Mouse (Mus musculus) bone marrow, adult 2 months (tissue): ENCODE data around the gene Gpr179.

Experiments used
- CTCF ChIP-seq: fragments of 200-500 bp; IDR thresholded peaks from 2 replicates; pipeline ENCODE4 v1.5.1; 2011; ENCODE audit warnings: low read length, control low read depth; ENCODE audit not compliant: control insufficient read depth, insufficient read depth
- POLR2A ChIP-seq: fragments of 200-500 bp; IDR thresholded peaks from 2 replicates; pipeline ENCODE4 v1.6.1; 2011; ENCODE audit warnings: low read depth, mild to moderate bottlenecking, control low read depth, low read length, borderline replicate concordance; ENCODE audit not compliant: control insufficient read depth

- TF ChIP-seq POLR2A (no peak), CTCF (no peak)
These were observed 47.2 kb downstream of the Gpr179 start for GRCm38 (mm10) chr11:97304631-97305030.
